Mouse (Mus musculus): ENCODE results near the gene Dclre1a. TPM values are rescaled to one million over a fixed set of nuclear protein-coding genes. Genes with fewer than 3 reads are reported as not detected.

Dclre1a gene
- total and polyA plus RNA-seq, 3 experiments = 8.3 to 14.8 (median 13.1) TPM

- H3K36me3 ChIP-seq (replicated peaks in 1 of 2; ENCODE audit: control insufficient read depth in 1 of 2, insufficient read depth in 1 of 2, low read length in 1 of 2) = peaks cover 67 to 92% of the 10 kb centered on the region in 2 experiments
- TF ChIP-seq GABPA (IDR thresholded peaks at IDR 0.05; ENCODE audit: insufficient replicate concordance, low read depth, low read length) (no peak), ETS1 (conservative IDR thresholded peaks at IDR 0.05; ENCODE audit: low read depth, low read length) (no peak), ELF1 (IDR thresholded peaks at IDR 0.05; ENCODE audit: low read depth, low read length) (no peak), EP300 (IDR thresholded peaks at IDR 0.05; ENCODE audit: low read length) (no peak)
- H3K27ac ChIP-seq (ENCODE audit: insufficient read depth, low read depth) = no peak overlapping the region
- no peaks in the 10 kb centered on the region for H3K79me2 ChIP-seq (replicated peaks; ENCODE audit: control insufficient read depth, extremely low read depth, insufficient read depth, poor library complexity, severe bottlenecking)
- H3K9me3 ChIP-seq (replicated peaks; ENCODE audit: low read length) = no peaks in the 10 kb centered on the region
- no peaks in the 10 kb centered on the region for H3K27me3 ChIP-seq (replicated peaks)
- H3K4me3 ChIP-seq (replicated peaks in 1 of 3; ENCODE audit: low read depth in 2 of 3, low read length in 2 of 3, poor library complexity in 1 of 3) = no peak overlapping the region
- dilution Hi-C loops (cut with MboI; ENCODE audit: extremely low pct_ligation_motif_present, extremely low pct_unique_long_range_greater_than_20kb, low sequenced_read_pairs) (no loop called here), in situ Hi-C loops (cut with MboI; ENCODE audit: low pct_ligation_motif_present, low pct_unique_long_range_greater_than_20kb, low sequenced_read_pairs) (no loop called here)
- no peak overlapping the region for H3K4me2 ChIP-seq (ENCODE audit: insufficient read depth, low read depth, poor library complexity, severe bottlenecking)
- H3K4me1 ChIP-seq (ENCODE audit: control insufficient read depth in 1 of 2, insufficient read depth in 2 of 2) = peaks cover 6 to 29% of the 10 kb centered on the region in 2 experiments
- no peak for DNase-seq (ENCODE audit: extremely low read depth)
- no peak overlapping the region for H3K9ac ChIP-seq (ENCODE audit: insufficient read depth, low read depth)
Observed at GRCm38 (mm10) chr19:56592472-56592871, 44.5 kb upstream of the Dclre1a start.

GRCm38 (mm10) chr19:56590250-56590649 is 42.2 kb upstream of the Dclre1a start:
- in situ Hi-C loops (cut with MboI; ENCODE audit: low pct_ligation_motif_present, low pct_unique_long_range_greater_than_20kb, low sequenced_read_pairs) = no loop called here
- dilution Hi-C loops (cut with MboI; ENCODE audit: extremely low pct_ligation_motif_present, extremely low pct_unique_long_range_greater_than_20kb, low sequenced_read_pairs) = no loop called here

GRCm38 (mm10) chr19:56589455-56589854 is 41.4 kb upstream of the Dclre1a start:
- DNase-seq (ENCODE audit: extremely low read depth) = no peak
- no peaks in the 10 kb centered on the region for H3K79me2 ChIP-seq (replicated peaks; ENCODE audit: control insufficient read depth, extremely low read depth, insufficient read depth, poor library complexity, severe bottlenecking)
- no peaks in the 10 kb centered on the region for H3K9me3 ChIP-seq (replicated peaks; ENCODE audit: low read length)
- in situ Hi-C loops (cut with MboI; ENCODE audit: low pct_ligation_motif_present, low pct_unique_long_range_greater_than_20kb, low sequenced_read_pairs) (no loop called here), dilution Hi-C loops (cut with MboI; ENCODE audit: extremely low pct_ligation_motif_present, extremely low pct_unique_long_range_greater_than_20kb, low sequenced_read_pairs) (no loop called here)
- no peak overlapping the region for H3K27ac ChIP-seq (ENCODE audit: insufficient read depth, low read depth)
- H3K36me3 ChIP-seq (replicated peaks in 1 of 2; ENCODE audit: control insufficient read depth in 1 of 2, insufficient read depth in 1 of 2, low read length in 1 of 2) = peaks cover 48 to 86% of the 10 kb centered on the region in 2 experiments
- no peak overlapping the region for H3K9ac ChIP-seq (ENCODE audit: insufficient read depth, low read depth)
- no peaks in the 10 kb centered on the region for H3K27me3 ChIP-seq (replicated peaks)
- H3K4me3 ChIP-seq (replicated peaks in 1 of 3; ENCODE audit: low read depth in 2 of 3, low read length in 2 of 3, poor library complexity in 1 of 3) = no peak overlapping the region
- H3K4me1 ChIP-seq (ENCODE audit: control insufficient read depth in 1 of 2, insufficient read depth in 2 of 2) = peaks cover 6 to 38% of the 10 kb centered on the region in 2 experiments
- TF ChIP-seq IRF4 (IDR thresholded peaks at IDR 0.05; ENCODE audit: low read depth, low read length) (no peak), ZNF384 (IDR thresholded peaks at IDR 0.05; ENCODE audit: low read depth, low read length) (no peak), NRF1 (IDR thresholded peaks at IDR 0.05; ENCODE audit: low read depth, low read length) (no peak), NELFE (IDR thresholded peaks at IDR 0.05; ENCODE audit: low read depth, low read length) (no peak), MAZ (IDR thresholded peaks at IDR 0.05; ENCODE audit: low read depth, low read length) (no peak), MAFK (IDR thresholded peaks at IDR 0.05; ENCODE audit: insufficient replicate concordance, low read length) (no peak), CTCF (conservative IDR thresholded peaks at IDR 0.05 in 1 of 2, IDR thresholded peaks at IDR 0.05 in 1 of 2; ENCODE audit: low read depth in 2 of 2, low read length in 2 of 2) (no peak), ZKSCAN1 (IDR thresholded peaks at IDR 0.05; ENCODE audit: borderline replicate concordance, low read depth, low read length) (no peak), POLR2A (IDR thresholded peaks at IDR 0.05; ENCODE audit: low read depth, low read length) (no peak), PAX5 (IDR thresholded peaks at IDR 0.05; ENCODE audit: low read length) (no peak), E2F4 (IDR thresholded peaks at IDR 0.05; ENCODE audit: insufficient replicate concordance, low read depth, low read length) (no peak), USF2 (conservative IDR thresholded peaks at IDR 0.05; ENCODE audit: low read depth, low read length) (no peak), UBTF (IDR thresholded peaks at IDR 0.05; ENCODE audit: low read depth, low read length) (no peak), TCF12 (IDR thresholded peaks at IDR 0.05; ENCODE audit: low read depth, low read length) (no peak), JUND (conservative IDR thresholded peaks at IDR 0.05; ENCODE audit: low read depth, low read length) (no peak), USF1 (IDR thresholded peaks at IDR 0.05; ENCODE audit: low read depth, low read length) (no peak)
- H3K4me2 ChIP-seq (ENCODE audit: insufficient read depth, low read depth, poor library complexity, severe bottlenecking) = no peak overlapping the region

More at GRCm38 (mm10) chr19:56590250-56590649, 42.2 kb upstream of the Dclre1a start:
- H3K4me2 ChIP-seq (ENCODE audit: insufficient read depth, low read depth, poor library complexity, severe bottlenecking) = no peak overlapping the region
- peaks cover 55 to 89% of the 10 kb centered on the region in 2 experiments for H3K36me3 ChIP-seq (replicated peaks in 1 of 2; ENCODE audit: control insufficient read depth in 1 of 2, insufficient read depth in 1 of 2, low read length in 1 of 2)
- no peaks in the 10 kb centered on the region for H3K79me2 ChIP-seq (replicated peaks; ENCODE audit: control insufficient read depth, extremely low read depth, insufficient read depth, poor library complexity, severe bottlenecking)
- no peaks in the 10 kb centered on the region for H3K9me3 ChIP-seq (replicated peaks; ENCODE audit: low read length)
- no peak for DNase-seq (ENCODE audit: extremely low read depth)
- H3K9ac ChIP-seq (ENCODE audit: insufficient read depth, low read depth) = no peak overlapping the region
- H3K27ac ChIP-seq (ENCODE audit: insufficient read depth, low read depth) = no peak overlapping the region
- TF ChIP-seq USF2 (conservative IDR thresholded peaks at IDR 0.05; ENCODE audit: low read depth, low read length) (no peak), ZKSCAN1 (IDR thresholded peaks at IDR 0.05; ENCODE audit: borderline replicate concordance, low read depth, low read length) (no peak), ELF1 (IDR thresholded peaks at IDR 0.05; ENCODE audit: low read depth, low read length) (no peak), KAT2A (IDR thresholded peaks at IDR 0.05; ENCODE audit: insufficient replicate concordance, low read length) (no peak), PAX5 (IDR thresholded peaks at IDR 0.05; ENCODE audit: low read length) (no peak), MYC (IDR thresholded peaks at IDR 0.05; ENCODE audit: low read depth, low read length) (no peak), POLR2A (IDR thresholded peaks at IDR 0.05; ENCODE audit: low read depth, low read length) (no peak), SMC3 (IDR thresholded peaks at IDR 0.05; ENCODE audit: low read depth, low read length) (no peak), ZNF384 (IDR thresholded peaks at IDR 0.05; ENCODE audit: low read depth, low read length) (no peak), RCOR1 (conservative IDR thresholded peaks at IDR 0.05; ENCODE audit: low read depth, low read length) (no peak), E2F4 (IDR thresholded peaks at IDR 0.05; ENCODE audit: insufficient replicate concordance, low read depth, low read length) (no peak), RAD21 (IDR thresholded peaks at IDR 0.05; ENCODE audit: low read depth, low read length) (no peak), MXI1 (IDR thresholded peaks at IDR 0.05; ENCODE audit: low read depth, low read length) (no peak), BHLHE40 (IDR thresholded peaks at IDR 0.05; ENCODE audit: low read depth, low read length) (no peak), CHD1 (IDR thresholded peaks at IDR 0.05; ENCODE audit: low read depth, low read length) (no peak), MEF2A (IDR thresholded peaks at IDR 0.05; ENCODE audit: borderline replicate concordance, low read depth, low read length) (no peak), ETS1 (conservative IDR thresholded peaks at IDR 0.05; ENCODE audit: low read depth, low read length) (no peak)
- H3K4me3 ChIP-seq (replicated peaks in 1 of 3; ENCODE audit: low read depth in 2 of 3, low read length in 2 of 3, poor library complexity in 1 of 3) = no peak overlapping the region
- H3K4me1 ChIP-seq (ENCODE audit: control insufficient read depth in 1 of 2, insufficient read depth in 2 of 2) = peaks cover 6 to 38% of the 10 kb centered on the region in 2 experiments
- H3K27me3 ChIP-seq (replicated peaks) = no peaks in the 10 kb centered on the region

All from CH12.LX (cell line).